Comparison of ENCODE assay signal across 8 mouse cellular contexts in genomic region chr8:88646837-88647778, GRCm38 (mm10). TPM values are rescaled to one million over a fixed set of nuclear protein-coding genes. Genes with fewer than 3 reads are reported as not detected.
DNase-seq lines count a peak whose midpoint lies in the region; ATAC-seq and TF ChIP-seq lines count a peak whose summit lies in the region.

Gene Nod2, plus strand, starts transcription at chr8:88647315.

- TF ChIP-seq CTCF in MEL (IDR thresholded peaks at IDR 0.05 in 2 of 3, conservative IDR thresholded peaks at IDR 0.05 in 1 of 3; ENCODE audit: control insufficient read depth in 1 of 3, insufficient read depth in 1 of 3, low read depth in 2 of 3, low read length in 3 of 3, poor library complexity in 1 of 3, severe bottlenecking in 1 of 3) = no peak

- H3K79me2 ChIP-seq in MEL (ENCODE audit: control insufficient read depth, insufficient read depth, low read length, poor library complexity) = no peaks in the 10 kb centered on the region
- H3K79me2 ChIP-seq in macrophage (ENCODE audit: inconsistent target) = peaks cover 40% of the 10 kb centered on the region

- H3K36me3 ChIP-seq in MEL (ENCODE audit: control insufficient read depth in 1 of 2, insufficient read depth in 2 of 2, low read length in 2 of 2) (no peaks in the 10 kb centered on the region; a peak in 1 of 4 replicates), macrophage (ENCODE audit: inconsistent target) (no peaks in the 10 kb centered on the region)
- no peaks in the 10 kb centered on the region for H3K36me3 ChIP-seq in forebrain, embryonic 11.5 days (ENCODE audit: control insufficient read depth, insufficient read depth, low read length)

- peak; percentile 83 for DNase-seq in MEL (ENCODE audit: low read depth, low spot score)
- DNase-seq in c-Kit-negative CD71-positive TER-119-positive erythroid progenitor cells, embryonic 14.5 days (ENCODE audit: low read depth, low spot score) = peak; percentile 25
- DNase-seq in forebrain, embryonic 11.5 days (ENCODE audit: low spot score) = peak; percentile 86
- peak; percentile 84 to 87 for DNase-seq in heart, postnatal 10 days
- DNase-seq in kidney, postnatal 25 days = peak; percentile 90 to 92
- DNase-seq in right cerebral cortex, postnatal 14 days = peak; percentile 31
- DNase-seq in urinary bladder, postnatal 36 days (ENCODE audit: low spot score in 2 of 2) = peak; percentile 87 to 88

- H3K27me3 ChIP-seq in MEL (ENCODE audit: control insufficient read depth in 1 of 2, insufficient read depth in 2 of 2, low read length in 2 of 2) = no peaks in the 10 kb centered on the region
- H3K27me3 ChIP-seq in forebrain, embryonic 11.5 days (ENCODE audit: control insufficient read depth, insufficient read depth, low read length) = no peaks in the 10 kb centered on the region

- H3K4me3 ChIP-seq in MEL (ENCODE audit: control insufficient read depth in 1 of 2, insufficient read depth in 1 of 2, low read depth in 2 of 2, low read length in 2 of 2) (peak within 1 kb of the TSS; percentile 57 to 97), macrophage (ENCODE audit: inconsistent target) (peak within 1 kb of the TSS; percentile 72)
- peak within 1 kb of the TSS; percentile 29 for H3K4me3 ChIP-seq in forebrain, embryonic 11.5 days (ENCODE audit: low read depth, low read length)

- TF ChIP-seq EP300 in MEL (IDR thresholded peaks at IDR 0.05; ENCODE audit: low read depth in 1 of 2, low read length in 2 of 2) = no peak

- peaks cover 4 to 13% of the 10 kb centered on the region in 2 experiments; a peak in 3 of 4 replicates for H3K4me1 ChIP-seq in MEL (ENCODE audit: control insufficient read depth in 1 of 2, insufficient read depth in 2 of 2, low read length in 2 of 2)
- peaks cover 5% of the 10 kb centered on the region; the same call in 1 of the 2 replicates for H3K4me1 ChIP-seq in forebrain, embryonic 11.5 days (replicated peaks; ENCODE audit: control insufficient read depth, insufficient read depth, low read length)

- TF ChIP-seq RAD21 in MEL (IDR thresholded peaks at IDR 0.05; ENCODE audit: low read depth, low read length) = no peak

- intact Hi-C loops in heart, postnatal 10 days (cut with DNase I) = loop anchor here (5.0 kb wide), 1 partner anchor 50 kb away; the partner anchor contains the start of gene Cyld

- no peaks in the 10 kb centered on the region for H3K9me3 ChIP-seq in MEL (replicated peaks; ENCODE audit: insufficient read depth, low read length)
- H3K9me3 ChIP-seq in forebrain, embryonic 11.5 days (ENCODE audit: control insufficient read depth, low read length) = no peaks in the 10 kb centered on the region

- H3K27ac ChIP-seq in MEL (ENCODE audit: control insufficient read depth, low read depth, low read length) = no peak within 1 kb of the TSS
- no peak within 1 kb of the TSS for H3K27ac ChIP-seq in forebrain, embryonic 11.5 days (ENCODE audit: low read depth, low read length)
- H3K27ac ChIP-seq in macrophage = peak within 1 kb of the TSS; percentile 65

- H3K4me2 ChIP-seq in forebrain, embryonic 11.5 days (ENCODE audit: low read depth, low read length, severe bottlenecking) = peak within 1 kb of the TSS; percentile 71

- WGBS in forebrain, embryonic 11.5 days = 8% methylated on average over 33 of the region's 33 CpGs
- WGBS in macrophage (ENCODE audit: missing documents) = 13% methylated on average over 33 of the region's 33 CpGs

- peak within 1 kb of the TSS; percentile 49 for H3K9ac ChIP-seq in MEL (ENCODE audit: control insufficient read depth, low read depth, low read length, poor library complexity, severe bottlenecking)
- peak within 1 kb of the TSS; percentile 47 for H3K9ac ChIP-seq in forebrain, embryonic 11.5 days (ENCODE audit: low read length)

- no peak; the same call in 1 of the 2 replicates for ATAC-seq in forebrain, embryonic 11.5 days (replicated peaks; ENCODE audit: low FRiP score)

- TF ChIP-seq POLR2A in MEL (IDR thresholded peaks at IDR 0.05; ENCODE audit: control insufficient read depth in 1 of 2, insufficient read depth in 1 of 2, low read depth in 1 of 2, low read length in 2 of 2, poor library complexity in 1 of 2) = 0 out of 4 replicates have a peak, but pooled peaks of 1 of the 2 experiments have one; percentile 37

TF ChIP-seq in MEL, 35 proteins besides CTCF, POLR2A, EP300 and RAD21:
- TF ChIP-seq MYC (IDR thresholded peaks at IDR 0.05; ENCODE audit: low read depth, low read length) (no peak), ZMIZ1 (IDR thresholded peaks at IDR 0.05; ENCODE audit: low read depth, low read length) (0 out of 2 replicates have a peak, but pooled peaks have one; percentile 34), KAT2A (conservative IDR thresholded peaks at IDR 0.05; ENCODE audit: low read depth, low read length) (no peak), HCFC1 (IDR thresholded peaks at IDR 0.05; ENCODE audit: low read depth, low read length) (no peak), ZKSCAN1 (IDR thresholded peaks at IDR 0.05; ENCODE audit: low read depth, low read length) (no peak), MXI1 (IDR thresholded peaks at IDR 0.05; ENCODE audit: low read depth, low read length) (peak; percentile 53), ETS1 (IDR thresholded peaks at IDR 0.05; ENCODE audit: low read depth, low read length) (no peak), NRF1 (IDR thresholded peaks at IDR 0.05; ENCODE audit: insufficient read depth, low read depth, low read length, poor library complexity, severe bottlenecking) (no peak), TCF12 (IDR thresholded peaks at IDR 0.05; ENCODE audit: low read depth, low read length) (no peak)

RNA-seq across cellular contexts. Expression of gene Nod2, which starts in this region (rescaled TPM):
- 0.42 and 0.50 TPM in 2 replicates for total RNA-seq in MEL (2012; rRNA removed)
- polyA plus RNA-seq in MEL (2012; ENCODE audit: insufficient read depth in 1 of 2, insufficient read length in 2 of 2, low read depth in 1 of 2, low replicate concordance in 2 of 2, missing spikeins in 1 of 2) (under 1 TPM in 1 of 2 experiments, not detected in 1; 0.22 TPM), macrophage (2018) (2.4 to 4.6 TPM (median 2.9 TPM) in 3 replicates)
- polyA plus RNA-seq in forebrain, embryonic 11.5 days (2014; fragmentation: Nextera tagmentation; extraction: Ambion mirVana) = 0.07 and 0.13 TPM in 2 replicates
- total RNA-seq in heart, postnatal 10 days (2021) = 1 to 10 TPM; 1.0 to 1.4 TPM
- total RNA-seq in macrophage (2018; cell fraction: chromatin; rRNA removed) = 100 to 1,000 TPM in 17 of 26 experiments, 10 to 100 TPM in 9; 26.8 to 294 (median 136) TPM
- 10 to 100 TPM in 14 of 26 experiments, 1 to 10 TPM in 12; 3.3 to 31.6 (median 11.4) TPM for total RNA-seq in macrophage (2018; cell fraction: cytosol; rRNA removed)
- total RNA-seq in macrophage (2018; cell fraction: nucleus; rRNA removed) = 100 to 1,000 TPM in 10 of 26 experiments, 10 to 100 TPM in 16; 17.1 to 234 (median 86.3) TPM

Comparison
In these comparisons a context has a peak if more than half of its experiments do, and no peak if none do; other contexts are left out.
1. Peak in DNase-seq, H3K4me3 ChIP-seq and H3K9ac ChIP-seq in MEL; RNA of the gene not detected or under 1 TPM.
2. Peak in DNase-seq, H3K4me3 ChIP-seq, H3K9ac ChIP-seq and H3K4me2 ChIP-seq in forebrain, embryonic 11.5 days; RNA of the gene not detected or under 1 TPM.
3. DNase-seq: peak in every context shown above with its lines; median percentile 91 in kidney, postnatal 25 days; 88 in urinary bladder, postnatal 36 days; 86 in forebrain, embryonic 11.5 days; 86 in heart, postnatal 10 days; 83 in MEL; 31 in right cerebral cortex, postnatal 14 days; 25 in c-Kit-negative CD71-positive TER-119-positive erythroid progenitor cells, embryonic 14.5 days.